Mouse (Mus musculus) regulatory T cell (primary cell): ENCODE data around the gene Phb2.

Source experiments
- in situ Hi-C: fragments of 300-600 bp; cut with MboI, MseI; formaldehyde crosslinking; loops from one replicate; pipeline ENCODE4 v1.15.1; 2025; ENCODE audit warnings: high pct_unique_total_duplicates

The Phb2 gene

DNA sequence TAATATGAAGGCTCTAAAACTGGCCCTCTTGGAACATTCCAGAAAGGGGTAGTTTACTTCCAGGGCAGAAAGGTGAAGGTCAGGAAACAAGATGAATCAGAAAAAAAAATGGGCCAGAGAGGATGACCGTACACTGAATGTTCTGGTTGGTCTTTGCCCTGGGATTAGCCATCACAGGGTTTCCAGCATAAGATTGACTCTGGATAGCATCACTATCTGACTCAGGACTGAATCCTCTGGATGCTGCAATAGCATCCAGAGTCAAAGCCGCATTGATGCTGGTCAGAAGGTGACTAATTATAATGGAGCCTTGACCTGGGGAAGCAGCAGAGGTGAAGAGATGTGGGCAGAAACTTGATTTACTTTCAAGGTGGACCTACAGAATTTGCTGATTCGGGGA lies 23.1 kb upstream of the Phb2 start:
- in situ Hi-C loops: no loop called here

DNA sequence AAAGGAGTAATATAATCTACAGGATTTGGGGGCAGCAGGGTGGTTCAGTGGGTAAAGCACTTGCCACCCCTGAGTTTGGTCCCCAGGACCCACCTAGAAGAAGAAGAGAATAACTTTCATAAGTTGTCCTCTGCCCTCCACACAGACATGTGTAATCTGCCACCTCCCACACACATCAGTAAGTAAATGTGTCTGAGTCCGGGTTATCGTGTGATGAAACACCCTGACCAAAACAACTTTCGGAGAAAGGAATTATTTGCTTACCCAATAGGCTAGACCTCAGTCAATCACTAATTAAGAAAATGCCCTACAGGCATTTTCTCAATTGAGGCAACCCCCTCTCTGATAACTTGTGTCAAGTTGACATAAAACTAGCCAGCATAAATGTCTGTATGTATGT lies 21.6 kb upstream of the Phb2 start:
- in situ Hi-C loops: no loop called here

DNA sequence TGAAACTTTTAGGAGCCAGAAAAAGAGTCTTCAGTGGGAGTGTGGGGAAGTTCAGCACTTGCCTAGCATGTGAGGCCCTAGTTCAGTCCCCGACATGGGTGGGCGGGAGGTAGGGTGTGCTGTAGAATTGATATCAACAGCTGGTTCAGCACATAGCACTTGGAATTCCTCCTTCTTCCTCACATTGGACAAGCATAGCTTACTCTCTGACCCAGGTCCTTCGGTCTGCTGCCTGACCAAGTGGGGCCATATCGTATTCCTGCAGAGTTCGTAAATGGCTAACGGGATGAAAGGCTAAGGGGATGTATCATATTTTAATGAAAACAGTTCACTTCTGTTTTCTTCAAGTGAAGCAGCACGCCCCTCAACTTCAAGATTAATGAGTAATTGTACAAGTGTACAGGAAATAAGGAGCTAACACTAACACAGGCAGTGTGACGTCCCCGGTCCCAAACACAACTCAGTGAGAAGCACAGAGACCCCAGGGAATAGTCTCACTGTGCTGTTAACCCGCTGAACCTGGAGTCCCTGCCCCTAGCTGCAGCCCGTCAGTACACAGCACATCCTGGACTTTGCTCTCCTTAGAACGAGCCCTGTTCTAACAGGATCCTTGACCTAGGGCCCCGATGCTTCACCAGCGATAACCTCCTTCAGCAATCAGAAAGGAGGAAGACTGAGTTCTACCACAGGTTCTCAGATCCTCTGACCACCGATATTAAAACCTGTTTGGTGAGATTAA lies 18.7 kb upstream of the Phb2 start:
- in situ Hi-C loops: no loop called here

DNA sequence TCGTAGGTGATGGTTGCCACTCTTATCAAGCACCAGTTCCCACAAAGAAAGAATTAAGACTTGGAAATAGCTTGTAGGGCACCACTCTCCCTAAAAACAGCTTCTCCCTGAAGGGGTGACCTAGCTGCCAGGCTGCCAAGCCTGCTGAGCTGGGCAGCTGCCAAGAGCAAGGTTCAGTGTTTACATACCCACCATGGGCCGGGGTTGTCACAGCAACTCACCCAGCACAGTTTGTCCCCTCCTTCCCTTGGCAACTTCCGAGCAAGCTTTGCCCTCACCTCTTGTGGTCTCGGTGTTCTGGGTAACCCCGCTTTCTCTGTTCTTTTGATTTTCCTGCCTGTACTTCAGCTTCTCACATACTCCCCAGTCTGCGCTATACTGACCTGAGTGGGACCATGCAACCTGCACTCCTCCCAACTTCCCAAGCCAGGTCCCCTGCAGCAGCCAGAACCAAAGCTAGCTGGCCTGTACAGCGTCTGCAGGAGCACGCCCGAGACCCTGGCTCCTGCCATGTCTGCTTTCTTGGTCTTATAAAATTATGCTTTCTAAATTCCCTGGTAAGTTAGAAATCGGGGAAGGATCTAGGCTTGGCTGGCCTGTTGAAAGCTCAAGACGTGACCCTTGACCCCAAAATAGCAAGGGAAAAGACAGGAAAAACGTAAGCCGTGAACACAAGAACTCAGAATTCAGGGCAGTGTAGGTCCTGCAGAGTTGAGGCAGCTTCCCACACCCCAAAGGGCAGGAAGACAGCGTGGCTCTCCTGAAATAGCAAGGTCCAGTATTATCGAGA lies 17.8 kb upstream of the Phb2 start:
- in situ Hi-C loops: no loop called here

DNA sequence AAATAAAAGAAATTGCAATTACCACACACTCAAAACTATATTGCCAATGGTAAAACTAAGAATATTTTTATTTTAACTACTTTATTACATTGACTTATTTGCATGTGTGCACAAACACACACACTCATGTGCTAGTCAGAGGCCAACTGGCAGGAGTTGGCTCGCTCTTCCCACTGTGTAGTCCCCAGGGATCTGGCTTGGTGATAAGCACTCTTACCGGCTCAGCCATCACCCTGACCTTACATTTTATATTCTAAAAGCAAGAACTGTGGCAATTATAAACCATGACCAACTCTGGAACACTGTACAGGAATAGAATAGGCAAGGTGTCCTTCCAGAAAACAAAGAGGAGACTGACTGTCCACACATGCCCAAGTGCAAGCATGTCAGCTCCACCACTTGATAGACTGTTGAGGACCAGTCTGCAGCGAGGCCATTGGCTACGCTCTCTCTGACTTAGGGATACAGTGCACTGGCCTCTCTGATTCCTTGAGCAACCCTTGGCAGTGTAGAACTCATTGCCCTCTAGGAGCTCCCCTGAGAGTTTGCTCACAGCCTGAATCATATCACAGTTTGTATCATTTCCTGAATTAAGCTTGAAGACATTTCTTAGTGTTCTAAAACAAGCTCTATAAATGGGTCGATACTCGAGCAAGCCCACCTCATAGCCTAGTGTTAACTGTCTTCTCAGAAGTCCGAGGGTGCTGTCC lies 15.5 kb upstream of the Phb2 start:
- in situ Hi-C loops: loop anchor here (5.0 kb wide), 1 partner anchor 34 kb away; the partner anchor contains the start of gene Lpcat3

DNA sequence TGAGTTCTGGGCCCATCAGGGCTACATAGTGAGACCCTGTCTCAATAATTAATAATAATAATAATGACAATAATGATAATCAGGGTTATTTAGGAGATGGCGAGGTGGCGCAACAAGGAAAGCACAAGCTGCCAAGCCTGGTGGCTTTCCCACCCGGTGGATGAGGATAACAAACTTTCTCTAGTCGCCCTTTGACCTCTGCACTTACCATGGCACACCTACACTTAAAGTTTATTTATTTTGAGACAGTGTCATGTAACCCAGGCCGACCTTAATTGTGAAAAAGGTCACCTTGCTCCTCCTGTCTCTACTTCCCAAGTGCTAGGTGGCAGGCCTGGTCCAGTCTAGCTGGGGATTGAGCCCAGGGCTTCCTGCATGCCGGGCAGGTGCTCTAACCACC lies 13.4 kb upstream of the Phb2 start:
- in situ Hi-C loops: loop anchor here (5.0 kb wide), 1 partner anchor 36 kb away; the partner anchor contains the start of gene Lpcat3

DNA sequence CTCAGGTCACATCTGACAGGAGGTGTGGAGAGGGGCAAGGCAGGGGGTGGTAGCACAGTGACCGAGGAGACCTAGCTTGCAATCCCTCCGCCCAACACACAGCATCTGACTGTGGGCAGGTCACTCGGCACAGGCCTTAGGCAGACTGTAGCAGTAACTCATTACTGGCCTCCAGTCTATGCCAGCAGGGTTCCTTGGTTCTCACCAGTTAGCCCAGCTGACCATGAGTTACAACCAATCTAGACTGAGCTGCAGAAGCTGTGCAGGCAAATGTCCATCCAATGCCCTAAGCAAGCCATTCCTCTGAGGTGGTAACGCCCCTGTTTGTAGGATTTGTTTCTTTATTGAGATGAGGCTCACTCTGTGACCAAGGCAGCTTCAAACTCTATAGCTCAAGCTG lies 12.8 kb upstream of the Phb2 start:
- in situ Hi-C loops: loop anchor here (5.0 kb wide), 1 partner anchor 37 kb away; the partner anchor contains the start of gene Lpcat3

DNA sequence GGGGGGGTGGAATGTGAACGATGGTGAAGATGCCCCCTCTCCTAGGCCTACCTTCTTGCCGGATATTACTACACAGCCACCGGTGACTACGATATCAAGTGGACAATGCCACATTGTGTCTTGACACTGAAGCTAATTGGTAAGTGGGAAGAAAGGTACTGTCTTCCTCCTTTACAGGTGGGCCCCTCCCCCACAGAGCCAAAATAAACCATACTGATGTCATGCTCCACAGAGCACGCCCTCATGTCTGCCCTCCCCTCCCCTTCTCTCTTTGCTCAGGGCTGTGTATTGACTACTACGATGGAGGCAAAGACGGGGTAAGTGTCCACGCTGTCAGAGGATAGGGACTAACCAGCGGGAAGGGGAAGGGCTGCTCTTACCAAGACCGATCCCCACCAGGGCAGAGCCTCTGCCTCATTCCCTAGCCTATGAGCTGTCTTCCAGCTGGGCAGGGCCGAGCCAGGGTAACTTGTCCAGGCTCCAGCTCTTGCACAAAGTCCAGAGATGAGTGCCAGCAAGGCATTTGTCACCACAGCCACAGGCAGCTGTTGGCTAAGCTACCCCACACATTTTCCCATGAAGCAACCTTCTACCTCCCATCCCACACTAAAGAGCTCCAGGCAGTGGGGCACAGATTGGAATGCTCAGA lies 12.1 kb upstream of the Phb2 start:
- in situ Hi-C loops: loop anchor here (5.0 kb wide), 1 partner anchor 38 kb away; the partner anchor contains the start of gene Lpcat3

DNA sequence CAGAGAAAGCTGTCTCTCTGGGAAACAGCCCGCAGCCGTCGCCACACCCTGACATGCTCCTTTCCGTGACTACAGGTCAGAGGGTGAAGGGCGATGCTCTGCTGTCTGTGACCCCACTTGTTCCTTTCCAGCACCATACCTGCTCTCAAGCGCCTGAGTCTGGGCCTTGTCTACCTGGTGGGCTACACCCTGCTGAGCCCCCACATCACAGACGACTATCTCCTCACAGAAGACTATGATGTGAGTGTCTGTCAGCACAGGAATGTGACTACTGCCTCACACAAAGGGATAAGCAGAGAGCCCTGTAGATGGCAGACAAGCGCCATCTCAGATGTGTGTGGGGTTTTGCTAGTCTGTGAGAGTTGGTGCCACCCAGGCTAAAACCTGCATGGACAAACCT lies 10.8 kb upstream of the Phb2 start:
- in situ Hi-C loops: no loop called here

DNA sequence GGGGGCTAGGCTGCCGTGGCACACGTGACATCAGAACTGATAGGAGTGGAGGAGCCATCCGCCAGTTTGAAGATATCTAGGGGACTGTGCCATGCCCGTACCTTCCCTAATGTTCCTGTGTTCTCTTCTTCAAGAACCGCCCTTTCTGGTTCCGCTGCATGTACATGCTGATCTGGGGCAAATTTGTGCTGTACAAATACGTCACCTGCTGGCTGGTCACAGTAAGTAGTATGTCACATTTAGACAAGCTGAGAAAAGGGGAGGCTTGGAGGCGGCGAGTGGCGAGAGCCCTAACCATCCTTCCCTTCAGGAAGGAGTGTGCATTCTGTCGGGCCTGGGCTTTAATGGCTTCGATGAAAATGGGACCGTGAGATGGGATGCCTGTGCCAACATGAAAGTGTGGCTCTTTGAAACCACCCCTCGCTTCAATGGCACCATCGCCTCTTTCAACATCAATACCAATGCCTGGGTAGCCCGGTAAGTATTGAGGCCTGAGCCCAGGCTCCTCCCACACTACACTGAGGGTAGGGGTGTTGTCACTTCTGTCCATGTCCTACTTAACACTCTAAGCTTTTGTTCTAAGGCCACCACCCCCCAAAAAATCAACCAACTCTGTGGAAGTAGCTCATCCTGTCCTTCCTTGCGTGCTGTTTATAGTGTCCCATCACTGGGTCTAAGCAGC lies 9.9 kb upstream of the Phb2 start:
- in situ Hi-C loops: no loop called here

DNA sequence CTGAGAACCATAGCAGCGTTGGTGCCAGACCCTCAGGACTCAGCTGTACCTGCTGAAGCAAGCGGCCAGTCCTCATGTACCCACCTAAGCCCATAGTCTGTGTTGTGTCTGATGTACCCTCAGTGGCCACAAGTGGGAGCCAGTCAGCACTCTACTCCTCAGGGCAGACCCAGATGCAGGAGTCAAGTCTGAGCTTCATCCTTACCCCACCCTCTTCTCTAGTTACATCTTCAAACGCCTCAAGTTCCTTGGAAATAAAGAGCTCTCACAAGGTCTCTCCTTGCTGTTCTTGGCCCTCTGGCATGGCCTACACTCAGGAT lies 9.4 kb upstream of the Phb2 start:
- in situ Hi-C loops: no loop called here

DNA sequence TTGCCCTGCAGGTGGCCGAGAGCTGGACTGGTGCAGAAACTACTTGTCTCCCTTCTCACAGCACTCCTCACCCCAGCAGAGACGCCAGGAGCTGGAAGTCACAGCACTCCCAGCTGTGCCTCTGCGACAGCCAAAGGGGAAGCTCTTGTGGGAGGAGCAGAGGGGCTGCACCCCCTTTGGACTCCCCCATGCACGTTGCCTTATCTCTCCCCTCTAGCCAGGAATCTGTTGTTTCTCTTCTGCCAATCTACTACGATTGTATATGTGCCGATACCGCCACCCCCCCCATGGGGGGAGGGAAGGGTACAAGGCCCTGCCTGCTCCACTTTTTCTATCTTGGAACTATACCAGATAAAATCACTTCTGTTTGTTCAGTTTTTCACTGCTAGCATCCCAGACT lies 8.3 kb upstream of the Phb2 start:
- in situ Hi-C loops: no loop called here

DNA sequence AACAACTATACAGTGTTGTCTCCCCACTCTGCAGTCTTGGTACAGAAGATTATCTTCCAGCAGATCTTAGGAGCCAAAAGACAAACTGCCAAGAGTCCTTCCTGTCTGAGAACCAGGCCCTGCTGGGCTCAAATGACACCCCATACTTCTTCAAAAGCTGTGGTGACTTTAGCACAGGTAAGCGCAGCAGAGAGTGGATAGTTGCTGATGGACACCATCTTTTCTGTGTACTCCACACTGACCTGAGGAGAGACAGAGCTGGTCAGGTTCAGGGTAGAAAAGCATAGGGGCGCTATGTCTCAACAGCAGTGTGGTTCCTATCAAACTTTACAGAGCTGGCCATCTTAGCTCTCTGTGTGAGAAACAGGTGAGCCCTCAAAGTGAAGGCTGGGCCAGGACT lies 7.7 kb upstream of the Phb2 start:
- in situ Hi-C loops: no loop called here

DNA sequence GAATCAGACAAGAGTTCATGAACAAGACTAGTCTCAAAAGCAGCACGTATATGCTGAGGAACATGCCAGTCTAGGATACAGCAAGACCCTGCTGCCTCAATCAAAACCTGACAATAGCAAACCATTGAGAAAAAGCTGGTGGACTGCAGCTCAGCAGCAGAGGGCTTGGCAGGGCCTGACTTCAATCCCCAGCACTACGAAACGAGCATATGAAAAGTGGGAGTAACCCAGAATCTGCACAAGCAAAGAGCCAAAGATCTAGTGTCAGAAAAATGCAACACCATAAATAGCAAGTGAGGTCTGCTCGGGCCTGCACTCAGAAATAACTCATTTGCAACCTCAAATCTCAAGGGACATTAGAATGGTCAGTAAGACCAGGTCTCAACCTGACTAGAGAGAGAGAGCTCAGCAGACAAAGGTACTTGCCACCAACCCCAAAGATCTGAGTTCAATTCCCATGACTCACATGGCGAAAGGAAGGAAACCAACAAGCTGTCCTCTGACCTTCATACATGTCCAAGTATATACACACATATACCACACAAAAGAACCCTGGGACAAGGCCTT lies 6.0 kb upstream of the Phb2 start:
- in situ Hi-C loops: no loop called here

DNA sequence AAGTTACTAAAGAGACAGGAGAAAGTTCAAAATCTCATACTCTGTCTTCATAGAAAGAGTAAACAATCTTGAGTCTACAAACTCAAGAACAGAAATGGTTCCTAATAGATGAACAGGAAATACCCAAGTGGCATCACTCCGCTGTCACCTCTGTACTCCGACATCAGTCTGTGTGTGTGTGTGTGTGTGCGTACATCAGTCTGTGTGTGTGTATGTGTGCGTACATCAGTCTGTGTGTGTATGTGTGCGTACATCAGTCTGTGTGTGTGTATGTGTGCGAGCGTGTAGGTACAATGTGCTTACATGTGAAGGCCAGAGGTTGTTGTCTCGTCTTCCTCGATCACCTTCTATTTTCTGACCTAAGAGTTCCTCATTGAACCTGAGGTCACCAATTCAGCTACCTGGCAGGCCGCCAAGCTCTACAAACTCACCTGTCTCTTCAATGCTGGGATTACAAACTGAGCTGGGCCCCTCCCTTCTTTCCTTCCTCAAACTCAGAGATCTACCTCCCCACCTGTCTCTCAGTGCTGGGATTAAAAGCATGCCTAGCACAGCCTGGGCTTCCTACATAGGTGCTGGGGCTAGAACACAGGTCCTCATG lies 3.7 kb upstream of the Phb2 start:
- in situ Hi-C loops: no loop called here

DNA sequence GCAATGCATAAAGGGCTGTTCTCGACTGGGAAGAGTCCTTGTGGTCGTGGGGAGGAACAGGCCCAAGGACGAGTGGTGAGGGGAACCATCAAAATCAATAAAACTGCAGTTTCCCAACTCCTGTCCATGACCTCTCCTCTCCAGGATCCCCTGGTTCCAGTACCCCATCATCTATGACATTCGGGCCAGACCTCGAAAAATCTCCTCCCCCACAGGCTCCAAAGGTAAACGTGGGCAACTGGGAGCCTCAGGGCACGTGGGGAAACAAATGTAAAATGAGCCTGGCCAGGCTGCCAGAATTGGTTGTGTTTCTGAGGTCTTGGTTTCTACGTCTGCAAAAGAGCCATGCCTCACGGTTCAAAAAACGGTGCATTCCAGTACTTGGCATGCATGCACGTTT lies 782 bp downstream of the Phb2 start:
- in situ Hi-C loops: loop anchor here (5.0 kb wide), 1 partner anchor 94 kb away; the partner anchor contains the start of gene Spsb2

DNA sequence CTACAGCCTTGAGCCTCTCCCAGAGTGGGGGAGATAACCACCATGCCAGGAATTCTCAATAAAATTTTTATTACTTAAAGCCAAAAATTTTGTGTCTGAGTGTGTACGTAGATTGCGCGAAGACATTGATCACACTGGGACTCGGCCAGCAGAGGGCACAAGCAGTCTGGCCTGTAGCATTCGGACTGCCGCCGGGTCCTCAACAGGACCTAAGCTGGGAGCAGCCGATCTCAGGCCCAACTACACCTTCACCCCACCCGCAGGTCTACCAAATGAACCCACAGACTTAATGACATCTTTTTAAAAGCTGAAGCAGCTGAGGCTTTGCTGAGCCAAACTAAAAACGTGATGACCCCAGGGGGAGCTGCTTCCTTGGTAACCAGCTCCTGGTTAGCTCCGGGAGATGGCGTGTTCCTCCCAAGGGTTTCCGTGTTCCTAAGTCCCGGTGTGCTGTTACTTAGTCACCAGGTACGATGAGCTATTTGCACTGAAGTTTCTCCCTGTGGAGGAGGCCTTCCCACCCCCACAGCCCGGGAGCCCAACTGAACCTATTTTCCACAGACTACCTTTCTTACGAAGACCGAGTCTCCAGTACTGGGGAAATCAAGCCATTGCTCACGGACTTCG lies 4.8 kb downstream of the Phb2 start:
- in situ Hi-C loops: no loop called here

DNA sequence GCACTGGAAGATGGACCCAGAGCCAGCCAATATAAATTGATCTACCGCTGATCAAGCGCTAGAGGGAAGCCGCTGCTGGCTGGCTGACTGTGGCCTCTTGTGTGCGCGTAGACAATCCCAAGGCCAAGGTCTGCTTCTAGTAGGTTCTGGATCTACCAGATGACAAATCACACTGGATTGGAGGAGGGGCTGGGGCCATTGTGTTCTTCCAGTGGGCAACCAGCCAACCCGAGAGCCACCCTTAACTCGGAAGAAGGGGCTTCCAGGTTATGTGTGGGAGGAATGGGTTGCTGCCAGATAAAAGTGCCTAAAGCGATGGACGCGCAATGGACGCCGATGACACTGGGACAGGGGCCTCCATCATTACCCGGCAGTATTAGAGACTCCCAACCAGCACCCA lies 5.8 kb downstream of the Phb2 start:
- in situ Hi-C loops: no loop called here

DNA sequence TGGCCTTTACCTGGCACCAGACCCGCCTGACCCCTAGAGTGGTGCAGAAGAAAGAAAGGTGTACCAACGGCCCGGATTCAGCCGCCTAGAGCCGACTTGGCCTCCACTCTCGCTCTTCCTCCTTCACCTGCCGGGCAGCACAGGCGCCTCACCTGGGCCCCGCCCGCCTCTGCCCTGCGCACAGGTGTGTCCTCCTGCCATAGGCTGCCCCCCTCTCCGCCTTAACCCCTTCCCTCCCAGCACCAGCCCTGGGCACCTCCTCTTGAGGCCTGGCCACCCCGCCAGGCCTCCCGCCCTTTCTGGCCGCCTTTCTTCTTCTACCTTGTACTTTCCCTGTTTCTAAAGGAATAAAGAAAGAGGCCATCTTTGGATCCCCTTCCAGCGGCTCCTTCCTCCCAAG lies 6.6 kb downstream of the Phb2 start:
- in situ Hi-C loops: no loop called here

DNA sequence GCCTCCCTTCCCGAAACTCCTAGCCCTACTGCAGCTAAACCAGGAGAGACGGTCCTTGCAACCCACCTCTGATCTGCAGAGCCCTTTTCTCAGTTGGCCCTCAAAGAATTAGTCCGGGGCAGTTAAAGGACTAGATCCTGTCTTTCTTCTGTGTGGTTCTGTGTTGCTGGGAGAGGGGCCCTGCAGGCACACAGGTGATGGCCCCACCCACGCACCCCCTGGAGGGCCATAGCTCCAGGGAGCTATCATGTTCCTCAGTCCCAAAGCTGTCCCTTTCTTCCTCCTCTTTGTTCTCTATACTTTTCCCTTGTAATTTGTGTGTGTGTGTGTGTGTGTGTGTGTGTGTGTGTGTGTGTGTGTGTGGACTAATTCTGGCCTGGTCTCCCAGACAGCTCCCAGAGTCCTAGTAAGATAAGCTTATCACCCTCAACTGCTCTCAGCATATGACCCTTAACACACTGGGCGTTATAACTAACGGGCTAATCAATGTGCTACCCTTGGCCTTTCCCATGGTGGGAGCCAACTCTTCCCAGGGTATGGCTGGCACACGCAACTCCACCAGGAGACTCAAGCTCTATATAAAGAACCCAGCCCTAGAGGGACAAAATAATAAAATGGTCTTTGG lies 7.3 kb downstream of the Phb2 start:
- in situ Hi-C loops: no loop called here
